8 mouse cellular contexts compared by ENCODE assay signal in the genomic region with DNA sequence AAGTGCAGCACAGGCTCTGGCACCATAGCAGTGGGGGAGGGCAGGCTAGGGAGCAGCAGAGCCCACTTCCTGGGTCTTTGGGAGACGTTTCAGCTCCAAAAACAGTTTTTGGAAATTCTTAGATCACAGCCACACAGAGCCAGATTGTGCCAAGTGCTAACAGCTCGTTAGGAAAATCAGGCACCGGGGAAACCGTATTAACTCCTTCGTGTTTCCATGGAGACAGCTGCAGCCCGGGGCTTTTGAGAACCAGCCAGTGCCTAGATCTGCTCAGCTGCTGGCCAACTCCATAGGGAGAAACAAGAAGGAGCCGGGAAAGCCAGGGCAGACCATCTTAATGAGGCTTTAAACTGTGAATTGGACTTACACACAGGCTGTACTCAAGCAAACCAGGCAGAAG. TPM values are rescaled to one million over a fixed set of nuclear protein-coding genes. Genes with fewer than 3 reads are reported as not detected.
A peak's percentile ranks its signal among the peaks of the same experiment; 100 is the strongest.
DNase-seq lines count a peak whose midpoint lies in the region; ATAC-seq and TF ChIP-seq lines count a peak whose summit lies in the region.

No protein-coding gene starts in this region.

- no peak for TF ChIP-seq CTCF in midbrain, postnatal 0 days (IDR thresholded peaks at IDR 0.05)
- no peak for TF ChIP-seq CTCF in intestine, postnatal 0 days (IDR thresholded peaks at IDR 0.05; ENCODE audit: low read depth)

- H3K9ac ChIP-seq in hindbrain, embryonic 14.5 days, result no peak overlapping the region
- H3K9ac ChIP-seq in midbrain, postnatal 0 days (replicated peaks; ENCODE audit: low read length, poor library complexity, severe bottlenecking), result no peak overlapping the region; the same call in 1 of the 2 replicates
- no peak overlapping the region for H3K9ac ChIP-seq in intestine, postnatal 0 days (ENCODE audit: low read depth, low read length)

- no peaks in the 10 kb centered on the region for H3K9me3 ChIP-seq in hindbrain, embryonic 14.5 days (ENCODE audit: control insufficient read depth, low read length)
- no peaks in the 10 kb centered on the region for H3K9me3 ChIP-seq in midbrain, postnatal 0 days (ENCODE audit: low read length)
- no peaks in the 10 kb centered on the region for H3K9me3 ChIP-seq in intestine, postnatal 0 days (ENCODE audit: control insufficient read depth)

- peak overlapping the region; percentile 23 for H3K4me2 ChIP-seq in hindbrain, embryonic 14.5 days (replicated peaks)
- H3K4me2 ChIP-seq in midbrain, postnatal 0 days (ENCODE audit: low read depth, low read length, poor library complexity, severe bottlenecking), result peak overlapping the region; percentile 12; the same call in 1 of the 2 replicates
- H3K4me2 ChIP-seq in intestine, postnatal 0 days (replicated peaks; ENCODE audit: low read depth), result no peak overlapping the region

- H3K4me1 ChIP-seq in hindbrain, embryonic 14.5 days (replicated peaks; ENCODE audit: control insufficient read depth, insufficient read depth, low read length), result peaks cover 15% of the 10 kb centered on the region
- peaks cover 8% of the 10 kb centered on the region; the same call in 1 of the 2 replicates for H3K4me1 ChIP-seq in midbrain, postnatal 0 days (ENCODE audit: insufficient read depth, low read length)
- peaks cover 6% of the 10 kb centered on the region; the same call in 1 of the 2 replicates for H3K4me1 ChIP-seq in intestine, postnatal 0 days (replicated peaks; ENCODE audit: control insufficient read depth, insufficient read depth, low read length)

- peak; percentile 87 for ATAC-seq in hindbrain, embryonic 14.5 days (ENCODE audit: low FRiP score)
- ATAC-seq in midbrain, postnatal 0 days (ENCODE audit: low FRiP score), result peak; percentile 84
- no peak for ATAC-seq in intestine, postnatal 0 days

- WGBS in hindbrain, embryonic 14.5 days, result 5% methylated on average over 7 of the region's 7 CpGs
- under 1% methylated on average over 7 of the region's 7 CpGs for WGBS in midbrain, postnatal 0 days
- WGBS in intestine, postnatal 0 days, result 14% methylated on average over 7 of the region's 7 CpGs

- peak; percentile 48 for DNase-seq in adrenal gland, adult 2 months
- DNase-seq in adrenal gland, adult 8-10 months, result no peak
- DNase-seq in embryo, embryonic 10 days (ENCODE audit: low spot score), result peak; percentile 53
- DNase-seq in hindbrain, embryonic 14.5 days (ENCODE audit: low spot score), result peak; percentile 80
- peak; percentile 73 for DNase-seq in left cerebral cortex, adult 11 months (ENCODE audit: low spot score)
- DNase-seq in midbrain, postnatal 0 days (ENCODE audit: low spot score), result peak; percentile 93
- DNase-seq in gastrocnemius, postnatal 4 days (ENCODE audit: low spot score in 2 of 2), result no peak

- H3K4me3 ChIP-seq in hindbrain, embryonic 14.5 days (replicated peaks; ENCODE audit: low read length), result no peak overlapping the region
- no peak overlapping the region for H3K4me3 ChIP-seq in midbrain, postnatal 0 days (ENCODE audit: low read depth, low read length)
- no peak overlapping the region for H3K4me3 ChIP-seq in intestine, postnatal 0 days (ENCODE audit: low read depth, low read length)

- no peaks in the 10 kb centered on the region for H3K27me3 ChIP-seq in hindbrain, embryonic 14.5 days (ENCODE audit: control insufficient read depth, insufficient read depth, low read length)
- H3K27me3 ChIP-seq in midbrain, postnatal 0 days (ENCODE audit: insufficient read depth, low read length), result no peaks in the 10 kb centered on the region
- H3K27me3 ChIP-seq in intestine, postnatal 0 days (replicated peaks; ENCODE audit: control insufficient read depth, insufficient read depth, low read length), result no peaks in the 10 kb centered on the region

- no peaks in the 10 kb centered on the region for H3K36me3 ChIP-seq in hindbrain, embryonic 14.5 days (replicated peaks; ENCODE audit: control insufficient read depth, insufficient read depth)
- no peaks in the 10 kb centered on the region for H3K36me3 ChIP-seq in midbrain, postnatal 0 days (ENCODE audit: insufficient read depth, low read length)
- no peaks in the 10 kb centered on the region for H3K36me3 ChIP-seq in intestine, postnatal 0 days (ENCODE audit: control insufficient read depth, insufficient read depth)

- peak overlapping the region; percentile 84 for H3K27ac ChIP-seq in hindbrain, embryonic 14.5 days
- peak overlapping the region; percentile 84 for H3K27ac ChIP-seq in midbrain, postnatal 0 days (ENCODE audit: low read depth, low read length)
- no peak overlapping the region for H3K27ac ChIP-seq in intestine, postnatal 0 days (ENCODE audit: low read depth, low read length)

RNA-seq across cellular contexts. Expression of gene Galnt15, which starts 11.9 kb away (rescaled TPM):
- total RNA-seq in adrenal gland, adult 2 months (2021), result 10 to 100 TPM in 1 of 2 experiments, 1 to 10 TPM in 1; 5.2 to 14.5 TPM
- polyA plus RNA-seq in adrenal gland, adult 2 months (2012; rRNA removed), result 3.6 and 4.8 TPM in 2 replicates
- total RNA-seq in adrenal gland, adult 8-10 months (2022), result 10 to 100 TPM; 11.3 to 15.3 (median 13.3) TPM
- 0.47 and 0.51 TPM in 2 replicates for polyA plus RNA-seq in hindbrain, embryonic 14.5 days (2014; fragmentation: Nextera tagmentation; extraction: Ambion mirVana)
- 1.9 TPM in 2 replicates for total RNA-seq in midbrain, postnatal 0 days (2014; rRNA removed)
- polyA plus RNA-seq in midbrain, postnatal 0 days (2015; fragmentation: Nextera tagmentation; extraction: Ambion mirVana), result 0.59 and 0.77 TPM in 2 replicates
- 1 to 10 TPM; 4.4 to 5.5 TPM for total RNA-seq in gastrocnemius, postnatal 4 days (2021)
- polyA plus RNA-seq in intestine, postnatal 0 days (2015; fragmentation: Nextera tagmentation; extraction: Ambion mirVana), result 0.35 and 0.42 TPM in 2 replicates

Comparison
In these comparisons a context has a peak if more than half of its experiments do, and no peak if none do; other contexts are left out.
1. DNase-seq: peak in adrenal gland, adult 2 months (single experiment), embryo, embryonic 10 days (single experiment), hindbrain, embryonic 14.5 days (single experiment), left cerebral cortex, adult 11 months (single experiment) and midbrain, postnatal 0 days (single experiment); none in adrenal gland, adult 8-10 months (single experiment) and gastrocnemius, postnatal 4 days (0 of 2).